Mouse (Mus musculus) lung, postnatal 0 days (tissue): ENCODE measurements around the gene Rps17.

ENCODE experiments used
- CTCF ChIP-seq: IDR thresholded peaks from 2 replicates; pipeline ENCODE4 v1.5.1; 2016; ENCODE audit warnings: antibody characterized with exemption, mild to moderate bottlenecking
- EP300 ChIP-seq: IDR thresholded peaks from 2 replicates; pipeline ENCODE4 v1.6.1; 2016; ENCODE audit warnings: antibody characterized with exemption, mild to moderate bottlenecking, control low read depth

GRCm38 (mm10) chr7:81326859-81327258, 18.2 kb downstream of the Rps17 start:
- no peak for TF ChIP-seq EP300
- no peak for TF ChIP-seq CTCF
